Mouse (Mus musculus) liver, embryonic 14.5 days (tissue): ENCODE results near the gene Osbp2.

ENCODE experiments used
- CTCF ChIP-seq: IDR thresholded peaks from 2 replicates; pipeline ENCODE4 v1.5.1; 2016; ENCODE audit warnings: antibody characterized with exemption, low read depth, control low read depth
- EP300 ChIP-seq: IDR thresholded peaks from 2 replicates; pipeline ENCODE4 v1.6.1; 2016; ENCODE audit warnings: antibody characterized with exemption, low read depth

GRCm38 (mm10) chr11:3742449-3742848 lies 121.3 kb downstream of the Osbp2 start:
- no peak for TF ChIP-seq CTCF
- no peak for TF ChIP-seq EP300
